Mouse (Mus musculus) right cerebral cortex, adult 2 months (tissue): ENCODE data around the gene Isca1.
"Not testable (repeated sequence)": the region's sequence is repeated elsewhere in the genome, so short reads cannot be mapped to it uniquely, and the experiment has no call there.

ENCODE experiments used
- DNase-seq, 2 experiments: peaks; one replicate each; pipeline ENCODE4 v3.0.0; 2021 to 2022; ENCODE audit warnings: low spot score in 2 of 2

Isca1 gene

DNA sequence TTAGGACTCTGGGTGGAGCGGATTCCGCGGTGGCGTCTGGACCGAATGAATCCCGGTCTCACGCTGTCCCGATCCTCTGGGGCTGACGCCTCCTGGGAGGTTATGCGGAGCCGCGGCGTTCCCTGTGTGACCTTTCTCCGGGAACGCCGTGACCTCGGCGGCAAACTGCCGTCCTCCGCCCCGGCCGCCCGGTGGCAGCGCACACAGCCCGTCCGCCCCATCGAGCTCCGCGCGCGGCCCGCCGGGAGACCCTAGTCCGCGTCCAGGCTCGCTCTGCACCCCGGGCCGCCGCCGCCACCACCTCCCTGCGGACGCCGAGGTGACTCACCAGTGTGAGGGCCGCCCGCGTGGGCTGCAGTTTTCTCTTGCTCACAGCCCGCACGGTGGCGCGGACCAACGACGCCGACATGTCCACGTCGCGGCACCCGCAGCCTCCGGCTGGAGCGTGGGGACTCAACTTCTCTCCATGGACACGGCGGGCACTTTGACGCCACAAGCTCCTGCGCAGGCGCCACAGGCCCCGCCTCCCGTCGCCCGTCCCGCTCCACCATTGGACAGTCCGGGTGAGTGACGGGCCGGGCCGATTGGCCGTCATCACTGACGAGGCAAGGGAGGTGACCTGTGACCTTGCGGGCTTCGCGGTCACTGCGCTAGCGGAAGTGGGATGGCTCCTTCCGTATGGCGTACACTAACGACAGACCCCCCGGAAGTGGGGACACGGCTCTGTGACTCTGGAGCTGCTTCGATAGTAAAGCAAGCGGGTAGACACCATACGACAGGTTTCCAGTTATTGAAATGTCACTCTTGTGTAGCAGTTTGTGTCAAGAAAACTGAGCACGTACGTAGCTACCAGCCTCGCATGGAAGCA, at the start of gene Isca1:
Gene Isca1, minus strand, starts transcription at position 515 of the 868 bp plus-strand sequence.
- peak; percentile 100 for DNase-seq

DNA sequence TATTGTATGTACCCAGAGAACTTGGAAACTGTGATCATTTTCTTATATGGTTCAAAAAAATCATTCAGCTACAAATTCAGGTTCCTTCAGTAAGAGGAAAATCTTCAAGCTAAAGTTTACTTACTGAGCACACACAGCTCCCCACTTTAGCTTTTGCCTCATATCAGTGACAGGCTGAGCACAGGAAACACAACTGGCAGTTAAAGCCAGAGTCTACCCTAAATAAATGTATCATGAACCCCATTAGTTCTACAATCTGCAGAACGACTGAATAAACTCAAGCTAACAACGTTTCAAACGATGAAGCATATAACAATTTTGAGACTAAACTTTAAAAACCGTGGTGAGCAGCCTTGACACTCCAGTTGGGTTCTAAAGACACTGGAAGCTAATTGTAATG, 47.7 kb upstream of the Isca1 start:
- no peak for DNase-seq

DNA sequence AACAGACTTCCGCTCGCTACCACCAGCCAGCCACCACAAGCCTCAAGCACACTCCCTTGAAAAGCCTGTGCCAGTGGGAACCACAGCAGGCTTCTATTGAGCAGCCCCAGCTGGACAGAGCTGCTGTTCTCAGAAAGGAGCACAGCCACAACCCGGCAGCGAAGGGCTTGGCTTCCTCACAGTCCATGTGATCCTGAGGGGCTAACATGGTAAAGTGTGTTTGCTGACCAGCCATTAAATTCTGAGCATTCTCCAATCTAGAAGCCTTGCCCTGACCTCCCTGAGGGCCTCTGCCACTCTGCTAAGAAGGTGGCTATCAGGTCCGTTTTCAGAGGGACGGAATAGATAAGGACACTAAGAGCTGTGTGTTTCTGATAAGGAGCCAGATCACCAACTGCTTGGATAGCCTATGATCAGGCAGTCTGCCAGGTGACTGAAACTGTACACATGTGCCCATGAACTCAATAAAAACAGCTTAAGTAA, 44.5 kb upstream of the Isca1 start:
- DNase-seq: no peak

DNA sequence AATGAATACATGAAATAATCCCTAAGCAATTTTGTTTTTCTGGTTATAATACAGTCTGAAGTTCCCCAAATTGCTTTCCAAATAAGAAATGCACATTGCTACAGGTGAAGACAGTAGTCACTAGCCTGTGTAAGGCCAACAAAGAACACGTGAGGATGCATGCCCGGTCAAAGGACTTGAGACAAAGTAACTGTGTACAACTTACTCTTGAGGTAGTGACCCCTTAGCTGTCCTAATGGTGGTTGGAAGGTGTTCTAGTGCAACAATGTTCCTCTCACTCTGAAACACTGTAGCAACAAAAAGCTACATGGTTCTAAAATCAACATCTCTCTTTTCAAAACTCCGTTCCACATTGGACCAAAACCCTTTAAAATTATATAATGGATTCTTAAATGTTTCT, 42.0 kb upstream of the Isca1 start:
- DNase-seq: no peak

DNA sequence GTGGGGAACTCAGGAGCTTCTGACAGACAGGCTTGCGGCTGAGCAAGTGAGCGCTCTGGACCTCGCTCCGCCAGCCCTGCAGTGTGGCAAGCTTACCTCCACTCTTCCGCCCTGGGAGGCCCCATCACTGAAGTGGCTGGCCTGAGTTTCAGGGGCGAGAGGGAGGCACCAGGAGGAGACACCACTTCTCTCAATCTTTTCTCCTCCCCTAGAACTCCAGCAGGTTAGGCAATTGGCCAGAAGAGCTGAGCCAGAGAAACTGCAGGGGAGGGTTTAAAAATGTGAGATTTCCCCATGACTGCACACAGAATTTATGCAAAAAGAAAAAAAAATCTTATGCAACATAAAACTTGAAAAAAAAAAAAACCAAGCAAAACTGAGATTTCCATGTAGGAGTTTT, 31.4 kb upstream of the Isca1 start:
- DNase-seq: peak; percentile 35 to 43

DNA sequence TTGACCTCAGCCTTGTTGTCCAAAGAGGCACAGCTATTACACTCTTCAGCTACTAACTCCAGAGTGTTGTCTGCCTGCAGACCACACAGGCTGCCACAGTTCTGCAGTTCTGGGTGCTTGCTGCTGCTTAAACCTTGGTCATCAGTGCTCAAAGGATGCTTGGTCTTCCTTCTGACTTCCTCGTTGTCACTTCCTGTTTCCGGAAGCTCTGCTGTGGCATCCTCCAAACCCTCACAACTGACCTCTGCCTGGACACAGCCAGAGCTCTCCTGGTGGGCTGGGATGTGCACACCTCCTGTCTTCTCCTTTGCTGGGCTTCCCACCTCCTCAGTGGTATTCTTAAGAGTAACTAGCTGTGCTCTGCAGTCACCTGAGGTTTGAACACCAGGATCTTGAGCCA, 30.5 kb upstream of the Isca1 start:
- DNase-seq: no peak

DNA sequence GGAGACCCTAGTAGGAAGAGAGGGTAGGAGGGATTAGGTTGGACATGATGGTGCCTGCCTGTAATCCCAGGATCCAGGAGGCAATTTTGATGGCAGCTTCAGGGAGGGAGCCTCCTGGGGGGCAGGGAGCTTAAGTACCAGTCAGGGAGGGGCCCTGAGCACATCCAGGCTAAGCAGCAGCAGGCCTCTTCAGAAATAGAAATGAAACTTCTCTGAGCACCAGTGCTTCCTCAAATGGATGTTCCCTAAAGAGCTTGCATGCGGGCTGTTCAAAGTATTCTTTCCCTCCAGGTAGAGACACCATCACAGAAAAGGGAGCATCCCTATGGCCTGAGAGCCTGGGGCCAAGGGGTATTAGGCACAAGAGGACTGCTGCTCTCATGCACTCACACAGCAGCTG, 28.7 kb upstream of the Isca1 start:
- no peak for DNase-seq

DNA sequence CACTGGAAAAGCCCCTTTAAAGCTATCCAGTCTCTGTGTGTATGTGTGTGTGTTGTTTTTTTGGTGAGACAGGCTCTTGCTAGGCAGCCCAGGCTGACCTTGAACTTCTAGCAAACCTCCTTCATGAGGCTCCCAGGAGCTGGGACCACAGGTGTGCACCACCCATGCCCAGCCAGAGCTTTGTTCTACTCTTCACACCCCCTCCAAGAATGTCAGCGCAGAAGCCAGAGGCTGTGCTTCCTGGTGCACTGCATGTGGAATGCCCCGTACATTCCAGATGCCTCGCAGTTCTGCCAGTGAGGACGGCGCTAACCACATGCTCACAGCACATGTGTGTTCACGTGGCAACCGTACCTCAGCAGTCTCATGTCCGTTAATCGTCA, 26.8 kb upstream of the Isca1 start:
- no peak for DNase-seq

DNA sequence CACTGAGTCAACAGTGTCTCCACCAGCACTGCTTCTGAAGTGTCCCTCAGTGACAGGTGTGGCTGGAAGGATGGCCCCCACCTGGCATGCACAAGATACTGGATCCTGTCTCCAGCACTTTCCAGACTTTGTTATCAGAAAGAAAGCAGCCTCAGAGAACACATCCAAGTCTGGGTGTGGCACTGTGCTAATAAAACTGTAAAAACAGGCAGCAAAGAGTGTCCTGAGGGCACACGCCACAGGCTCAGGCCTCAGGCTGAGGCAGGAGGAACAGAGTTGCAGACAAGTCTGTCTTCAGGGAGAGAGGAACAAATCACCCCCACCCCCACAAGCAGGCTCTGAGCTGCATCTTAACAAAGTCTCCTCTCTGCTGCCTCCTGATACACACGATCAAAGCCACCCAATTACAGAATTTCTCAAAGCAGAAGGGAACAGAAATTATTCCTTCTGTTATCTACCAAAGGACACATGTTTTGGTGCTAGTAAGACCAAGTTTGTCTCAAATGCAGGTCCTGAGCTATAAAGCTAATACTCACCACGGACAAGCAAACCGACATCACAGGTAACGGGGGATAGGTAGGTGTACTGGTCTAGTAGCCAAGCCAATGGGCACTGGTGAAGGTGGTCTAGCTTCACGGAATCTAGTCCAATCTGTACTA, 26.3 kb upstream of the Isca1 start:
- DNase-seq: no peak

DNA sequence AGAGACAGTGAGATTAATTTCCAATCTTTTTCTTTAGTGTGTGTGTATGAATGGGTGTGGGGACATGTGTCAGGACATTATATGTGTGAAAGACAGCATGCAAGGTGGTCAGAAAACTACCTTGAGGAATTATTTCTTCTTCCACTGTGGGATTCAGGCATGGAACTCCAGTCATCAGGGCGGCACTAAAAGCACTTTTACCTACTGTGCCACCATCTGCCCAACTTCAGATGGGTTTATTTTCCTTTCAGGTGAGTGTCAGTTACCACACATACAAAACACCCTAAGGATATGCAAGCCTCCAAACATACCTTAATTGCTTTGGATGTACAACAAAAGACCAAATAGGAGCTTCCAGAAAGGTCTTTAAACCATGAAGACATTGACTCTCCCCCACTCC, 25.2 kb upstream of the Isca1 start:
- DNase-seq: no peak

DNA sequence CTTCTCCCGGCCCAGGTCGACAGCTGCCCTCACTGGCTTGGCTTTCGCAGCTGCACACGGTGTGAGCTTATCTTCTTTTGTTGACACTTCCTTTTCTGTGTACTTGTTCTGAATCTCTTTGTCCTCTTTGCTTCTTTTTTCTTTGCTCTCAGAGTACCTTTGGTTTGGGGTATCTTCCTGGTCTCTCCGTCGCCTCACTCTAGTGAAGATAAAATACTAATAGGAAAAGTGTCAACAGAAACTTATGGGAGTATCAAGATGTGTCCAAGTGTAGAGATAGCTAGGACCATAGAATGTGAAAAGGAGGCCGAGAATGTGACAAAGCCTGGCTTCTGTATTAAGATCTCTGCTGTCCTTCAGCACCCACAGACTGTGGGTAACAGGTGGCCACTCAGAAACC, 12.5 kb upstream of the Isca1 start, which contains the start of gene Gm49354:
Gene Gm49354, minus strand, starts transcription at position 101 of the 400 bp plus-strand sequence.
- no peak for DNase-seq

DNA sequence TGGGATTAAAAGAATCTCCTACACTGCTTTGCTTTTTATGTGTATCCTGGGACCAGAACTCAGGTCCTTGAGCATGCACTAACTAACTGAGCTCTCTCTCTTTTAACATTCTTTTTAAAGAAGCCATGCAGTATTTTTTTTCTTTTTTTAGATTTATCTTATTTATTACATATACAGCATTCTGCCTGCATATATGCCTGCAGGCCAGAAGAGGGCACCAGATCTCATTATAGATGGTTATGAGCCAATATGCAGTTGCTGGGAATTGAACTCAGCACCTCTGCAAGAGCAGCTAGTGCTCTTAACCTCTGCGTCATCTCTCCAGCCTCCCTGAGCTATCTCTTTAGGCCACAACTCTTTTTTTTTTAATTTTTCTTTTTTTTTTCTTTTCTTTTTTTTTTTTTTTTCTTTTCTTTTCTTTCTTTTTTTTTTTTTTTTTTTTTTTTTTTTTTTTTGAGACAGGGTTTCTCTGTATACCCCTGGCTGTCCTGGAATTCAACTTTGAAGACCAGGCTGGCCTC, 10.2 kb upstream of the Isca1 start:
- not testable (repeated sequence) for DNase-seq

DNA sequence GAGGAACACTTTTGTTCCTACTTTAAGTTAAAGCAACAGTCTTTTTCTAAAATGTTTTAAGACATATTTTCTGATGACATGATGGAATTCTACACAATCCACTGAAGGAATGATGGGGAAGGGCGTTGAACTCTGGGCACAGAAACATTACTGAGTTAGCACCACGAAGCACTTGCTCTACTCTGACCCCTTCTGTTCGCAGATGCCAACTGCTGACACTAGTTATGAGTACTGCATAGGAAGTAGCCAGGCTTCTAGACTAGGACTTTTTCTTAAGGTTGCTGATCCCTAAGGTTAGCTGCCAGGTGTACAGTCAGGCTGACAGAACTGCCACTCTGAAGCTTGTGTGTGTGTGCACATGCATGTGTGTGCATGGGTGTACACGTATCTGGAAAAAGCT, 9.6 kb upstream of the Isca1 start:
- no peak for DNase-seq

DNA sequence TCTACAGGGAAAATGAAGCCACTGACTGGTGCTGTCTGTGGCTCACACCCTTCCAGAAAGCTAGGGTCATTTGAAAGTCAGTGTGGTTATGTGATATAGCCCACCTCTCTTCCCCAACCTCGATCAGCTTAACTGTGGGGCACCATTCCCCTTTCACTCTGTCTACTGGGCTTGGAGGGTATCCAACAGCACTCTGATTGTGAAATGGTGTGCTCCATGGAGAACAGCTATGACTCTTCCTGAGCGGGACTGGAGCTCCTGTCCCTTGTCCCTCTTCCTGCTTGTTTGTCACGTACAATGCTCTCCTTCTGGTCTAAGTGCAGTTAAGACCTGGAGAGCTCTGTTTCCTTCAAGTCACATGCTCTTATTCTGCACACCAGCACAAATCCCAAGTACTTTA, 5.6 kb upstream of the Isca1 start:
- DNase-seq: no peak

DNA sequence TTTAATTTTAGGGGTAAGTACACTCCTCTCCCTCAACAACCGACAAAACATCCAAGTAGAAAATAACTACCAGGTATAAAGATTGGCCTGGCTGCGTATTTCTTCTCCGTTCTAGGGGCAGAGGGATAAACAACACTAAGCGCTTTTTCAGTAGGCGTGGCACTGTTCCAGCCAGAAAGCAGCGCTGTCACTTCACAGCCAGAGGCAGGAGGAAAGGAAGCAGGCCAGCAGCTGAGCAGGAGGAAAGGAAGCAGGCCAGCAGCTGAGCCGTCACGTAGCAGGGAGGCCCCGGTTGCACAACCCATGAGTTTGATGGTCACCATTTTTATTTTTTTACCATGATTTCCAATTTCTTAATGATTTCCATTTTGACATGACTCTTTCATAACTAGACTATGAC, 1.6 kb upstream of the Isca1 start:
- peak; percentile 63 to 66 for DNase-seq

DNA sequence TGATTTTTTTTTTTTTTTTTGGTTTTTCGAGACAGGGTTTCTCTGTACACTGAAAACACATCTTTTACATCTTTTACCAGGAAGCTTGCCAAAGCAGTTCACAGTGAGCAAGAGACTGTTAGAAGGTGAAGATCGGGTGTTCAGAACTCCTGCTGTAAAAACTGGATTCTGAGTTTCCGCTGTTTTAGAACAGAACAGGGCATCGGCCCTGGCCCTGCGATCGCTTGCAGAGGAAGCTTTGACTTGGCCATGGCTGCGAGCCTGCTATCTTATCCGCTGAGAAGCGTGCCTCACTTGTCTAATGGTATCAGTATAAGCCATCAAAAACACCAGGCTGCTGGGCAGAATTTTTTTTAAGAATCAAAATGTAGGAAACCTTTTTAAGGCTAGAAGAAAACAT, 1.2 kb upstream of the Isca1 start:
- DNase-seq: peak in 1 of 2 experiments; percentile 35

DNA sequence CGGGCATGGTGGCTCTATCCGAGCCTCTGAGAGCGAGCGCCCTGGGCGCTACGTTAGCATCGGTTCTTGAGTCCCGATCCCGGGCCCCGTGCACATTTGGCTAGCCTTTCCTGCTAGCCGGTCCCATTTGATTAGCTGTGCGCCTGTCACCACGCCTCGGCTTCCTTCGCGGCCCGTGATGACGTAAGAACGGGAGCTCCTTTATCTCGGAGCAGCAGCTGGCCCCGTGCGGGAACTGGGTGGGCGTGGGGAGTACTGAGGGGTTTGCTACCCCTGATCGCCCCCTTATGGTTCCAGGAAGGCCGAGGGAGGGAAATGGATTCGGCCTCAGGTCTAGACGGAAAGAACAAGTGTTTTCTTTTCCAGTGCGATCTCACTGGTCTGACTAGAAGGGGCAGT, 553 bp upstream of the Isca1 start:
- DNase-seq: peak; percentile 86 to 87

DNA sequence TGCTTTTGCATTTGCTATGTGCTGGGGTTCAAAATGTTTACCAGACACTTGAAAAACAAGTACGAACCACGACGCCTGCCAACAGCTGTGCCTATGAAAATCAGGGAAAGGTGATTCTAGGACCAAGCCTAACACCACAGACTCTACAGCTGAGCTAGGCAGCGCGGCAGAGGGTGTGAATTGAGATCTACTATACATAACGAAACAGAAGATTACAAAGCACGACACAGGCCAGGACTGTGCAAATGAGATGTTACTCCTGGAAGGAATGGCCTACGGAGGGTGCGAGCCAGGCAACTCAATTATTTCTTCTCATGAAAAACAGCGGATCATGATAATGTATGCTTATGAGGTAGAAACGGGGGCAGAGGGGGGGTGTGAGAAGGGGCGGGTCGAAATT, 1.1 kb downstream of the Isca1 start:
- no peak for DNase-seq

DNA sequence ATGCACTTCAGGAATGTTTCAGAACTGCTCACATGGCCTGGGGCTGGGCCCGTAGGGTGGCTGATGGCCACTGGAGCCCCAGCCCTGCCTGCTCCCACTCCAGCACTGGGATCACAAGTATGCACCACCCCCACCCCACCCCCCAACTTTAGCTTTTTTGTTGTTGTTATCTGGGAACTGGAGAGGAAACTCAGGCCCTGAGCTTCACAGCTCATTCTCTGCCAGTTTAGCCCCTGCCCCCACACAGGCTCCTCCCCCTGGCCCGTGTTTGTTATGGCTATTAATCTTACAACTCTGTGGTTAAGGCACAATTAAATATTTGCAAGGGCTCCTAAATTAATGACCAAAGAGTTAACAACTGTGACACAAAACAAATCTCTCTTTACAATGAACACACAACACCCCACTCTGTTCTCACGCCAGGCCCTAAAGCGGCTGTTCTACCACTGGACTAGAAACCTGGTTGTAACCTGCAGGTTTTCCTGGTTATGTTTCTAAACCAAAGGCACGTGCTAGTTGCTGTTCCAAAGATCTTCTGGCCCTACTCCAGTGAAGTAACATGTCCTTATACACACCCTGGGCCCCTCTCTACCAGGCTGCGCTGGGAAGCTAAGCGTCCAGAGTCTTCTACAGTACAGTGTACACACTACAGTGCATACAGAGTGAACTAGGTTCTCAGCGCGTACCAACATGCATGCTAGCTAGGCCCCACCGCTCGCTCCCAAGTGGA, 2.7 kb downstream of the Isca1 start:
- DNase-seq: no peak

DNA sequence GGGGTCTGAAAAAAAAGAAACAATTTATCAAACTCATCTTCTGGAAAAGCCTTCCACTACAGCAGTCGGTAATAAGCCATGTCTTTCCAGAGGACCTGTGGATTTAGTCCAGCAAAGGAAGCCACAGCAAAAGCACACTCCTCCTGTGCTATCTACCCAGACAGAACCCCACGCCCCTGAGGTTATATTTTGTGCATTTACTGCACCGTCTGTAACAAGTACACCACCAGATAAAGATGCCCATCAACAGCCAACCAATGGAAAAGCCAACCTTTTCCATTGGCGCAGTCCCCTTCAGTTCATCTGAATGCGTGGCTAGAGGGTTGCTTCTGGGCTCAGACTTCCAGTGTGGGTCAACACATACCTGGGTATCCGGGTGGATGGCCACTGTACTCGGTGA, 6.8 kb downstream of the Isca1 start:
- DNase-seq: no peak

DNA sequence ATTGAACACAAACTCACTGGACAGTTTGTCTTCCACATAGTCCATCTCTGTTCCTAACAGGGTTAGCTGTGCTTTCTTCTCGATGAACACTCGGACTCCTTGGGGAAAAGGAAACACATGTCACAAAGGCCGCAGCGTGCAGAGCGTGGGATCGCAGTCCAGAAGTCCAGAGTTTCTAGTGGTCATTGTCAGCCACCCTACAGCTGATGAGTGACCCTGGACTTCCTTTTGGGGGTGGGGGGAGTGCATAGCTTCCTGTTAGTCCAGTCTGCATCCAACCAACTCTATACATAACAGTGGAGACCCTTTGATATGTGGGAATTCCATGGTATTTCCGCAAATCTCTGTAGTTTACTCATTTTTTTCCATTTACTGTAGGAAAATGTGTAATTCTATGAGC, 12.7 kb downstream of the Isca1 start:
- no peak for DNase-seq

DNA sequence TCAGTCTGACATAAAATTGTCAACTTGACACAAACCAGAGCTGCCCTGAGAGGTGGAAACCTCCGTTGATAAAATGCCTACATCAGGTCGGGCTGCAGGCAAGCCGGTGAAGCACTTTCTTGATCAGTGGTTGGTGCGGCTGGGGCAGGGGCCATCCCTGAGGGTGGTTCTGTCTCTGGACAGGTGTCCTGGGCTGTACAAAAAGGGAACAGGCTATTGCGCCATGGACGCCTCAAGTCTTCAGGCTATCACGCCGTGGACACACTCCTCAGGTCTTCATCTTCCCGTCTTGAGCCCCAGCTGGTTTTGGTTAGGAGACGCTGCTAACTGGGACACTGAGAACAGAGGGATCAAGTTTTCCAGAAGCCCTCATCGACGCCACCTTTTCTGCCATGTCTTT, 19.3 kb downstream of the Isca1 start:
- no peak for DNase-seq
